Mouse (Mus musculus) heart, postnatal 0 days (tissue): ENCODE measurements around the gene Cd2.

Source experiments
- CTCF ChIP-seq: IDR thresholded peaks from 2 replicates; pipeline ENCODE4 v1.5.1; 2016; ENCODE audit warnings: antibody characterized with exemption, control low read depth, low read depth
- EP300 ChIP-seq: IDR thresholded peaks from 2 replicates; pipeline ENCODE4 v1.6.1; 2016; ENCODE audit warnings: antibody characterized with exemption, low read depth

- no peak for TF ChIP-seq CTCF
- no peak for TF ChIP-seq EP300
Observed at GRCm38 (mm10) chr3:101238695-101239094, 49.0 kb downstream of the Cd2 start.
